Mouse (Mus musculus) intestine, postnatal 0 days (tissue): ENCODE data around the gene Glt6d1. TPM values are rescaled to one million over a fixed set of nuclear protein-coding genes. Genes with fewer than 3 reads are reported as not detected.

Experiments
- ATAC-seq: fragments of 200-750 bp; cut with Nextera tagmentation; 2 replicates; pipeline ENCODE4 v1.8.0; 2017; ENCODE audit warnings: mild to moderate bottlenecking, moderate TSS enrichment, moderate library complexity
- H3K27ac ChIP-seq: fragments of 300-500 bp; sonication (generic); 2 replicates; pipeline ENCODE4 v1.5.1; 2014; ENCODE audit warnings: mild to moderate bottlenecking, low read depth, low read length, moderate library complexity
- H3K27me3 ChIP-seq: fragments of 300-500 bp; sonication (generic); replicated peaks from 2 replicates; pipeline ENCODE4 v1.6.1; 2014; ENCODE audit warnings: low read length, mixed read lengths; ENCODE audit not compliant: control insufficient read depth, insufficient read depth
- H3K36me3 ChIP-seq: fragments of 300-500 bp; sonication (generic); 2 replicates; pipeline ENCODE4 v1.6.1; 2014; ENCODE audit warnings: mild to moderate bottlenecking, moderate library complexity; ENCODE audit not compliant: control insufficient read depth, insufficient read depth
- H3K4me1 ChIP-seq: fragments of 300-500 bp; sonication (generic); replicated peaks from 2 replicates; pipeline ENCODE4 v1.6.1; 2014; ENCODE audit warnings: antibody characterized with exemption, low read length, mixed read lengths; ENCODE audit not compliant: control insufficient read depth, insufficient read depth
- H3K4me2 ChIP-seq: fragments of 300-500 bp; sonication (generic); replicated peaks from 2 replicates; pipeline ENCODE4 v1.6.1; 2014; ENCODE audit warnings: low read depth, mild to moderate bottlenecking, moderate library complexity
- H3K4me3 ChIP-seq: fragments of 300-500 bp; sonication (generic); 2 replicates; pipeline ENCODE4 v1.5.1; 2014; ENCODE audit warnings: low read depth, low read length
- H3K9ac ChIP-seq: fragments of 300-500 bp; sonication (generic); 2 replicates; pipeline ENCODE4 v1.6.1; 2014; ENCODE audit warnings: mild to moderate bottlenecking, low read depth, low read length
- H3K9me3 ChIP-seq: fragments of 300-500 bp; sonication (generic); 2 replicates; pipeline ENCODE4 v1.6.1; 2016; ENCODE audit warnings: mixed run types; ENCODE audit not compliant: control insufficient read depth
- CTCF ChIP-seq: sonication (generic); IDR thresholded peaks from 2 replicates; pipeline ENCODE4 v1.5.1; 2016; ENCODE audit warnings: low read depth, mild to moderate bottlenecking, control low read depth, antibody characterized with exemption, moderate library complexity
- WGBS: fragments of 180-500 bp; shearing (Covaris S2); extraction: QIAGEN DNeasy Blood & Tissue Kit; methylation state at CpG from one replicate; pipeline ENCODE4 v1.1.7; 2014; 5-methylcytosine and 5-hydroxymethylcytosine counted together
- polyA plus RNA-seq: library from polyadenylated mRNA; unstranded; fragments of >200 nt; fragmentation: Nextera tagmentation; extraction: Ambion mirVana; gene quantifications from 2 replicates; pipeline ENCODE4 v1.2.1, GENCODE M21; 2015

Glt6d1 gene
- polyA plus RNA-seq, 1 experiment from 2014 or later, result not detected

DNA sequence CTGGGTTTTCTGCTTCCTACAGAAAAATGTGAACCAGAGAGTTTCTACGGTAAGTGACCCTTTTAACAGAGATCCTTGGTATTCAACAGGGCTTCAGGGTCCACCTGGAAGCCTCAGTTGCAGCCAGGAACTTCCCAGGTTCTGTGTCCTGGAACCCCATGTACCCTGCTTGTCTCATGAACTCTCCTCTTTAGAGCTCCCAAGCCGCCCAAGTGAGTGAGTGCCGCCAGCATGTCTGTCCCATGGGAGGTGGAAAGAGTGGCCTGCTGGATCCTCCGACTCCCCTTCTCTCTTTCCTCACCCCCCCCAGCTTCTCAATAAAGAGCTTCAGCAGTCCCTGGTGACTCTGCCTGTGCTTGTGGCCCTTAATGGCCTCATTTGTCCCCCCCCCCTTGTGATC, 47.9 kb downstream of the Glt6d1 start:
- WGBS, result 90% methylated on average over 4 of the region's 4 CpGs

DNA sequence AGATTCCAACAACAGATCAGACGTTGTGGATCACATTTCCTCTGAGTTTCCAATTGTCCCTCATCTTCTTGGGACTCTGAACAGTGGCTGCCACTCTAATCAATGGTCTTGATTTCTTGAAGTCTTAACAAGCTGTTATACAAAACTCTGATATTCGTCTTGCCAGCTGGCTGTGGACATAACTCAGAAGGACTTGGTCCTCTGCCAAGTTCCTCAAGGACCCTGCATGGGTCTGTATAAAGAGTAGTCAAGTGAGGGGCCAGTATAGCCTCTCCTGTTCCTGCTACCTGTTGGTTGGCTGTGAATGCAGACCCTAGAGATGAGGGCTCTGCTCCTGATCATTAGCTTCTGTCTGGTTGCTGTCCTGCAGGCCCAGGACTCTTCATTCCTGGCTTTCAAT, 50.4 kb downstream of the Glt6d1 start, which contains the start of gene Lcn3:
TSS of gene Lcn3 (plus strand) at position 301 of the 400 bp plus-strand sequence.
- no peaks in the 10 kb centered on the region for H3K4me1 ChIP-seq
- no peak within 1 kb of the TSS for H3K9ac ChIP-seq
- no peak within 1 kb of the TSS for H3K4me2 ChIP-seq
- TF ChIP-seq CTCF, result no peak
- H3K27me3 ChIP-seq, result no peaks in the 10 kb centered on the region
- WGBS, result 50% methylated on average over 2 of the region's 2 CpGs
- ATAC-seq, result no peak
- no peak within 1 kb of the TSS for H3K4me3 ChIP-seq
- H3K27ac ChIP-seq, result no peak within 1 kb of the TSS
- no peaks in the 10 kb centered on the region for H3K9me3 ChIP-seq
- no peaks in the 10 kb centered on the region for H3K36me3 ChIP-seq

More for the DNA sequence above, 47.9 kb downstream of the Glt6d1 start:
- Histone ChIP-seq H3K4me1 (no peaks in the 10 kb centered on the region), H3K9me3 (no peaks in the 10 kb centered on the region), H3K27ac (no peak overlapping the region), H3K9ac (no peak overlapping the region), H3K27me3 (no peaks in the 10 kb centered on the region), H3K4me2 (no peak overlapping the region), H3K36me3 (no peaks in the 10 kb centered on the region), H3K4me3 (no peak overlapping the region)
- TF ChIP-seq CTCF, result no peak
- ATAC-seq, result no peak

DNA sequence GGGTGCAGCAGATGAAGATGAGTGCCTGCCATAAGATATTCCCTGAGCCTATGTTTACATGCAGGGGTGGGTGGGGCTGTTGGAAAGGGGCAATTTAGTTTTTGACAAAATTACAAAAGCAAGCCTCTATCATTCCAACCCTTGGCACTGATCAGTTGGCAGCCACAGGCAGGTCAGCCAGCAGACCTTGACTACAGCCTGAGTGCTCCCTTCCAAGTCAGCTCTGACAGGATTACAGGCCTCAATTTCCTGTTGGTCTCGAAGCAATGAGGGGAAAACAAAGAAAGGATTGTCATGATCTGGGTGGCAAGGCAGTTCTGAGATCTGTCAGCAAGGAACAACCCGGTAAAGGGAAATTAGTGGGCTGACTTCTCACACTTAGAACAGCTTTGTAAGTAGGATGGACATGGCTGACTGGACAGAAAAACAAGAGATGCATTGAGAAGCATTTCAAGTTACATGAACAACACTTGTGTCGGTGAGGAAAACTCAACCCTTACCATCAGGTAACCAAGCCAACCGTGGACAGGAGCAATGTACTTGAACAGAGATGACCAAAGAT, 57.5 kb downstream of the Glt6d1 start:
- Histone ChIP-seq H3K4me1 (no peaks in the 10 kb centered on the region), H3K4me2 (no peak overlapping the region), H3K27me3 (no peaks in the 10 kb centered on the region), H3K36me3 (no peaks in the 10 kb centered on the region), H3K4me3 (no peak overlapping the region), H3K9me3 (no peaks in the 10 kb centered on the region), H3K9ac (no peak overlapping the region), H3K27ac (no peak overlapping the region)
- no peak for TF ChIP-seq CTCF
- 63% methylated on average over 4 of the region's 4 CpGs for WGBS
- no peak for ATAC-seq

DNA sequence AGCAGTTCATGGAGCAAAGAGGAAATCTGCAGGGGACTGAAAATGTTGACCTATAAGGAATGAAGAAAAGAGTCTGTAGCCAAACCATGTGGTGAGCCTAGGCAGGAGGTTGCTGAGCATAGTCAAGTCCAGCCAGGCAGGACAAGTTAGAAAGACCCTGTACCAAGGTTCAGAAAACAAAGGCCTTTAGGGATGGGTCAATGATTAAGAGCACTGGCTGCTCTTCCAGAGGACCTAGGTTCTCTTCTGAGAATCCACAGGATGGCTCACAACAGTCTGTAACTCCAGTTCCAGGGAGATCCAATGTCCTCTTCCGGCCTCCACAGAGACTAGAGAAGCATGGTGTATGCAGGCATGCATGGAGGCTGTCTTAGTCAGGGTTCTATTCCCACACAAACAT, 61.4 kb downstream of the Glt6d1 start:
- no peak overlapping the region for H3K9ac ChIP-seq
- H3K27ac ChIP-seq, result no peak overlapping the region
- 93% methylated on average over 1 of the region's 1 CpGs for WGBS
- H3K4me1 ChIP-seq, result no peaks in the 10 kb centered on the region
- H3K36me3 ChIP-seq, result no peaks in the 10 kb centered on the region
- no peak overlapping the region for H3K4me2 ChIP-seq
- H3K9me3 ChIP-seq, result no peaks in the 10 kb centered on the region
- no peak for ATAC-seq
- no peaks in the 10 kb centered on the region for H3K27me3 ChIP-seq
- TF ChIP-seq CTCF, result no peak
- H3K4me3 ChIP-seq, result no peak overlapping the region

Other genes with a start within 250 kb of the Glt6d1 start
- 588 and 718 TPM in 2 replicates for gene Mamdc4, start 241.0 kb downstream of the Glt6d1 start, polyA plus RNA-seq
- gene Phpt1, start 240.6 kb downstream of the Glt6d1 start, polyA plus RNA-seq, result 116 TPM in 2 replicates
- gene Ajm1, start 234.1 kb downstream of the Glt6d1 start, polyA plus RNA-seq, result 0.68 and 0.78 TPM in 2 replicates
- 26.8 and 26.9 TPM in 2 replicates for gene Rabl6, start 207.3 kb downstream of the Glt6d1 start, polyA plus RNA-seq
- 0.09 and 0.16 TPM in 2 replicates for gene Ccdc183, start 198.2 kb downstream of the Glt6d1 start, polyA plus RNA-seq
- 23.0 and 25.6 TPM in 2 replicates for gene Tmem141, start 193.8 kb downstream of the Glt6d1 start, polyA plus RNA-seq
- gene Fcna, start 187.8 kb downstream of the Glt6d1 start, polyA plus RNA-seq, result 4.1 and 4.7 TPM in 2 replicates
- not detected in 2 replicates for gene Lcn8, start 162.7 kb downstream of the Glt6d1 start, polyA plus RNA-seq
- not detected in 2 replicates for gene Lcn5, start 157.9 kb downstream of the Glt6d1 start, polyA plus RNA-seq
- not detected in 2 replicates for gene Lcn6, start 139.1 kb downstream of the Glt6d1 start, polyA plus RNA-seq
- not detected in 2 replicates for gene Lcn10, start 133.1 kb downstream of the Glt6d1 start, polyA plus RNA-seq
- not detected in 2 replicates for gene Obp2a, start 115.8 kb downstream of the Glt6d1 start, polyA plus RNA-seq
- gene Bmyc, start 109.1 kb downstream of the Glt6d1 start, polyA plus RNA-seq, result 34.7 and 35.6 TPM in 2 replicates
- gene Obp2b, start 78.8 kb downstream of the Glt6d1 start, polyA plus RNA-seq, result not detected in 2 replicates
- gene Lcn3, start 50.3 kb downstream of the Glt6d1 start, polyA plus RNA-seq, result not detected in 2 replicates
- gene Lcn11, start 38.8 kb downstream of the Glt6d1 start, polyA plus RNA-seq, result not detected in 2 replicates
- not detected in 2 replicates for gene Gm13539, start 33.6 kb downstream of the Glt6d1 start, polyA plus RNA-seq
- gene Lcn9, start 7.3 kb upstream of the Glt6d1 start, polyA plus RNA-seq, result not detected in 2 replicates
- gene Sohlh1, start 31.4 kb upstream of the Glt6d1 start, polyA plus RNA-seq, result not detected in 2 replicates
- 0.18 TPM in 2 replicates for gene Kcnt1, start 47.9 kb upstream of the Glt6d1 start, polyA plus RNA-seq
- 3.5 and 4.9 TPM in 2 replicates for gene Camsap1, start 167.4 kb upstream of the Glt6d1 start, polyA plus RNA-seq
- gene Ubac1, start 205.9 kb upstream of the Glt6d1 start, polyA plus RNA-seq, result 45.8 TPM in 2 replicates